Mouse (Mus musculus): ENCODE measurements at regions not wholly inside any gene's neighbourhood (a gene's known extent, or its start where the extent isn't known, plus 50 kb on each side); places are given as distances from the start of the nearest gene placed in this dataset.

DNA sequence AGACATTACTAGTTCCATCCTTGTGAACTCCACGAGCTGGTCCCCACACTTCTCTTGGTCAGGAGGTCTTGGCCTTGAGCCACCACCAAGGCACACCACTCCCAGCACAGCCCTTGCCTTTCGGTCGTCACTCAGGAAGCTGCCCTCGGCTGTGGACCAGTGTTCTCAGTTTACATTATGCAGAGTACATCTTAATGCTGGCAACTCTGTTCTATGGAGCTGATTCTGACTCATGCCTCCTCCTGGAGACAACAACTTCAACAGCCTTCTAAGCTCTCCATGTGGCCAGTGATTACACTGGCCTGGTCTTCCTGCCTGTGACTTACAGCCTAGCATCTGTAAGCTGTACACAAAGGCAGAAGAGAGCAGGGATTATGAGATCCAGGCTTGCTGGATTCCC lies 272.2 kb upstream of the Eef2kmt start:
- Histone ChIP-seq H3K4me2 (ENCODE audit: low read depth, severe bottlenecking) (no peak overlapping the region), H3K27me3 (ENCODE audit: control insufficient read depth, insufficient read depth, low read length) (no peaks in the 10 kb centered on the region), H3K9me3 (ENCODE audit: control insufficient read depth, low read length) (no peaks in the 10 kb centered on the region), H3K36me3 (ENCODE audit: control insufficient read depth, insufficient read depth, low read length) (no peaks in the 10 kb centered on the region), H3K4me3 (ENCODE audit: low read depth, low read length) (no peak overlapping the region), H3K4me1 (ENCODE audit: control insufficient read depth, insufficient read depth, low read length) (no peaks in the 10 kb centered on the region), H3K27ac (replicated peaks; ENCODE audit: low read depth, low read length) (no peak overlapping the region), H3K9ac (ENCODE audit: low read length) (no peak overlapping the region)
- 55% methylated on average over 4 of the region's 4 CpGs for WGBS
- ATAC-seq (ENCODE audit: insufficient number of reproducible peaks, low FRiP score, low TSS enrichment, low read depth) (no peak), DNase-seq (ENCODE audit: low spot score) (no peak)

DNA sequence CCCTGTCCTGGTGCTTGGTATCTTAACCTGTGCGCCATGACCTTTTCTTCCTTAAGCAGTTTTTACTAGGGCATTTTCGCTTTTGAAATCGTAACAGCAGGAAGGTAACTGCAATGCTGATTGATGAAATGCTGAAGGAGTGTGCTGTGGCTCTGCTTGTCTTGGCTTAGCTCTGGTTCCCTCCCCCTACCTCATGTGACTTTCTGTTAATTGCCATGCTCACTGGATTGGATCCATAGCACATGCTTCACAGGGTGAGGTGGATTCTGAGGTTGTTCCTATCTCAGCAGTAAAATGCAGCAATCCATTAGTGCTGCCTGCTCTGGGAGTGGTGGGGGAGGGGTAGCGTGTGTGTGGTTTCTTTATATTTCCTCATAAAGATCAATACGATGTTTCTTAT lies 268.6 kb upstream of the Eef2kmt start:
- DNase-seq (ENCODE audit: low spot score): no peak
- no peak overlapping the region for H3K27ac ChIP-seq (replicated peaks; ENCODE audit: low read depth, low read length)
- H3K9ac ChIP-seq (ENCODE audit: low read length): no peak overlapping the region
- WGBS: 77% methylated on average over 5 of the region's 5 CpGs
- no peak overlapping the region for H3K4me2 ChIP-seq (ENCODE audit: low read depth, severe bottlenecking)
- no peaks in the 10 kb centered on the region for H3K27me3 ChIP-seq (ENCODE audit: control insufficient read depth, insufficient read depth, low read length)
- H3K4me3 ChIP-seq (ENCODE audit: low read depth, low read length): no peak overlapping the region
- H3K36me3 ChIP-seq (ENCODE audit: control insufficient read depth, insufficient read depth, low read length): no peaks in the 10 kb centered on the region
- no peaks in the 10 kb centered on the region; the same call in 1 of the 2 replicates for H3K9me3 ChIP-seq (ENCODE audit: control insufficient read depth, low read length)
- no peaks in the 10 kb centered on the region for H3K4me1 ChIP-seq (ENCODE audit: control insufficient read depth, insufficient read depth, low read length)
- no peak for ATAC-seq (ENCODE audit: insufficient number of reproducible peaks, low FRiP score, low TSS enrichment, low read depth)

DNA sequence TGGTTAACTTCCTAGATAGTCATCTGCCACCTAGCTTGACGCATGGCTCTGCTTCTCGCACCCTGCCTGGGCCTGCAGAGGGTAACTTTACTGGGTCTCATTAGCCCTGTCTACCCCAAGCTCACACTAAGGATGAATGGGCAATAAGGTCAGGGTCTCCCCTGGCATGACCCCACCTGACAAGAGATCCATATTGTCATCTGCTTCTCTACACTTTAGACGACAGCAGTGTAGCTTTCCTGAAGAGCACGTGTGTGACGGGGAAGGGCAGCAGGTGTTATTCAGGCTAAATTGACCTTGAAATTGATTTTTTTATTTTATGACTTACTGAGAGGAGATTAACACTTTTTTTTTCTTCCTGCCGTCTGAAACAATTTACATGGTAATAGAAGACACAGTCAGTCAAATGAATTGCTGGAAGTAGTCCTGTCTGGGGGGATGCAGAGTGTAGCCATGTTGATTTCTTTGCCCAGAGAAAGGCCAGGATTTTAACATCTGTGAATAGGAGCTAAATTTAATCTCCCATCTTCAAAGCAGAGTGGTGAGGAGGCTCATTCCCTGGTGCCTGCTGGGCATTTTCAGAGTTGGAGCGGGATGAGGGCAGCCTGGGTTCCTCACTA lies 267.7 kb upstream of the Eef2kmt start:
- 55% methylated on average over 7 of the region's 7 CpGs for WGBS
- no peaks in the 10 kb centered on the region for H3K27me3 ChIP-seq (ENCODE audit: control insufficient read depth, insufficient read depth, low read length)
- no peak overlapping the region for H3K4me3 ChIP-seq (ENCODE audit: low read depth, low read length)
- H3K36me3 ChIP-seq (ENCODE audit: control insufficient read depth, insufficient read depth, low read length): no peaks in the 10 kb centered on the region
- H3K4me1 ChIP-seq (ENCODE audit: control insufficient read depth, insufficient read depth, low read length): no peaks in the 10 kb centered on the region
- no peak overlapping the region for H3K9ac ChIP-seq (ENCODE audit: low read length)
- DNase-seq (ENCODE audit: low spot score) (no peak), ATAC-seq (ENCODE audit: insufficient number of reproducible peaks, low FRiP score, low TSS enrichment, low read depth) (no peak)
- no peaks in the 10 kb centered on the region; the same call in 1 of the 2 replicates for H3K9me3 ChIP-seq (ENCODE audit: control insufficient read depth, low read length)
- H3K4me2 ChIP-seq (ENCODE audit: low read depth, severe bottlenecking): no peak overlapping the region
- no peak overlapping the region for H3K27ac ChIP-seq (replicated peaks; ENCODE audit: low read depth, low read length)

DNA sequence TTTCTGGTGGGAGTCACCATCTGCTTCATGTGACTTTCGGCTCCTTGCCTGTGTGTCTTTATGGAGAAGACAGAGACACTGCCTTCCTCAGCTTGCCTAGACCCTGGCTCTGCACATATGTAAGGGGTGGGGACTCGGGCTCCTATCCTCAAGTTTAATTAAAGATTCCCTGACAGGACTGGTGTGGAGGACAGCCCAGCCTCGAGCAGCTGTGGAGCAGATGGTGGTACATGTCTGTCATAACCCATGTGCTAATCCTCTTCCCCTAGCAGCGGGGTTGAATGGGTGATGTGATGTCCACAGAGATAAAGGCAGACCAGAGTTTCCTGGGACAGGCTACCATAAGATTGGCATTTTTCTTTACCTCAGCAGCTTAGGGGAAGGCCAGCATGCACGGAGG lies 262.0 kb upstream of the Eef2kmt start:
- no peak overlapping the region for H3K27ac ChIP-seq (replicated peaks; ENCODE audit: low read depth, low read length)
- H3K4me1 ChIP-seq (ENCODE audit: control insufficient read depth, insufficient read depth, low read length): no peaks in the 10 kb centered on the region
- H3K4me3 ChIP-seq (ENCODE audit: low read depth, low read length): no peak overlapping the region
- no peak overlapping the region for H3K9ac ChIP-seq (ENCODE audit: low read length)
- H3K9me3 ChIP-seq (ENCODE audit: control insufficient read depth, low read length): no peaks in the 10 kb centered on the region; the same call in 1 of the 2 replicates
- no peaks in the 10 kb centered on the region for H3K27me3 ChIP-seq (ENCODE audit: control insufficient read depth, insufficient read depth, low read length)
- no peak overlapping the region for H3K4me2 ChIP-seq (ENCODE audit: low read depth, severe bottlenecking)
- ATAC-seq (ENCODE audit: insufficient number of reproducible peaks, low FRiP score, low TSS enrichment, low read depth): no peak
- WGBS: 64% methylated on average over 5 of the region's 5 CpGs
- no peaks in the 10 kb centered on the region for H3K36me3 ChIP-seq (ENCODE audit: control insufficient read depth, insufficient read depth, low read length)
- no peak for DNase-seq (ENCODE audit: low spot score)

DNA sequence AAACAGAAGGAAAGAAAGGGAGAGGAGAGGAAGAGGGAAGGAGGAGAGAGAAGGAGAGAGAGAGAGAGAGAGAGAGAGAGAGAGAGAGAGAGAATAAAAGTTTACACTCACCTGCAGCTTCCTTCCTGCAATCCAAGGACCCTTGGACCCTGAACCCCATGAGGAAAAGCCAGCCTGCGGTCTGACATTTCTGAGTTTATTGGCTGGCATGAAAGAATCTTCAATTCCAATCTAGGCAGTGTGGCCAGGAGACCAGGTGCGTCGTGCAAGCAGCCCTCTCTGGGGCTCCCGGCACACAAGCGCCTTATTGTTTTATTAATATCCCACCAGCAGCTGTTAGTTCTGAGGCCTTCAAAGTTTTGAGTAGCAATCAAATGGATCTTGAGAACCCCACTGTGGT lies 260.1 kb upstream of the Eef2kmt start:
- WGBS: 78% methylated on average over 5 of the region's 5 CpGs
- no peak overlapping the region for H3K4me3 ChIP-seq (ENCODE audit: low read depth, low read length)
- H3K36me3 ChIP-seq (ENCODE audit: control insufficient read depth, insufficient read depth, low read length): no peaks in the 10 kb centered on the region
- H3K4me1 ChIP-seq (ENCODE audit: control insufficient read depth, insufficient read depth, low read length): no peaks in the 10 kb centered on the region
- H3K27ac ChIP-seq (replicated peaks; ENCODE audit: low read depth, low read length): no peak overlapping the region
- H3K9ac ChIP-seq (ENCODE audit: low read length): no peak overlapping the region
- no peak for DNase-seq (ENCODE audit: low spot score)
- no peak overlapping the region for H3K4me2 ChIP-seq (ENCODE audit: low read depth, severe bottlenecking)
- no peaks in the 10 kb centered on the region; the same call in 1 of the 2 replicates for H3K9me3 ChIP-seq (ENCODE audit: control insufficient read depth, low read length)
- H3K27me3 ChIP-seq (ENCODE audit: control insufficient read depth, insufficient read depth, low read length): no peaks in the 10 kb centered on the region
- ATAC-seq (ENCODE audit: insufficient number of reproducible peaks, low FRiP score, low TSS enrichment, low read depth): no peak

DNA sequence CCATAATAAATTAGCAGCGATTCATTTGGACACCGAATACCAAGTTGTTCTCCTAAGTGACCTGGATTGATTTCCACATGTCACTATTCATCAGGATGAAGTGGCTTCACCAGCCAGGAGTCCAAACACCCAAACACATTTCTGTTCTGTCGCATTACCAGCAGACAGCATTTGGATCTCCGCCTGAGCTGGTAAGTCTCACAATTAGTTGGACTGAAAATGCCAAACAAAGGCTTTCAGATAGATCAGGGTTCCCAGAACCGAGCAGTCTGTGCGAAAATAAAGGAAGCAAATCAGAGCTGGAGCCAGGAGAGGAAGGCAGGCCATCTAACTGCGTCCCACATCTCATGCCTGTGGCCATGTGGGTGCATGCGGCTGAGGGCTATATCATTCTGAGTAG lies 251.5 kb upstream of the Eef2kmt start:
- Histone ChIP-seq H3K27ac (replicated peaks; ENCODE audit: low read depth, low read length) (no peak overlapping the region), H3K9ac (ENCODE audit: low read length) (no peak overlapping the region), H3K4me1 (ENCODE audit: control insufficient read depth, insufficient read depth, low read length) (no peaks in the 10 kb centered on the region), H3K27me3 (ENCODE audit: control insufficient read depth, insufficient read depth, low read length) (no peaks in the 10 kb centered on the region), H3K4me3 (ENCODE audit: low read depth, low read length) (no peak overlapping the region), H3K36me3 (ENCODE audit: control insufficient read depth, insufficient read depth, low read length) (no peaks in the 10 kb centered on the region), H3K9me3 (ENCODE audit: control insufficient read depth, low read length) (no peaks in the 10 kb centered on the region), H3K4me2 (ENCODE audit: low read depth, severe bottlenecking) (no peak overlapping the region)
- ATAC-seq (ENCODE audit: insufficient number of reproducible peaks, low FRiP score, low TSS enrichment, low read depth) (no peak), DNase-seq (ENCODE audit: low spot score) (no peak)
- 86% methylated on average over 8 of the region's 8 CpGs for WGBS

DNA sequence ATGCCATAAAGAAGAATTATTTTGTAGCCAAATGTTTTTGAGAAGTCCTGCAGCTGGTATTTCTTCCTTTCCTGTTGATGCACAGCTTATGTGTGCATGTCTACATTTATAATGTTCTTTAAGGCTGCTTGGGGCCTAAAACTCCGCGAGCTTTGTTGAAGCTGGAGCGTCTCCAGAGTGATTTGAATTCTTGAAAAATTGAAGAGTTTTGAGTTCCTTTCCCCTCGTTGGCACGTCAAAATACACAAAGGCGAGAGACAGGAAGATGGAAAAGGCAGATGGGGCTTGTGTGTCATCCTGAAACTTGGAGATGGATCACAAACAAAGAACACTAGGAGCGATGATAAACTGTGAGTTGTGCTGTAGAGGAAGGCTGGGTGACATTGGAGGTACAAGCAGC lies 246.2 kb upstream of the Eef2kmt start:
- no peak for ATAC-seq (ENCODE audit: insufficient number of reproducible peaks, low FRiP score, low TSS enrichment, low read depth)
- Histone ChIP-seq H3K36me3 (ENCODE audit: control insufficient read depth, insufficient read depth, low read length) (no peaks in the 10 kb centered on the region), H3K27me3 (ENCODE audit: control insufficient read depth, insufficient read depth, low read length) (no peaks in the 10 kb centered on the region), H3K27ac (replicated peaks; ENCODE audit: low read depth, low read length) (no peak overlapping the region), H3K4me1 (ENCODE audit: control insufficient read depth, insufficient read depth, low read length) (no peaks in the 10 kb centered on the region), H3K9me3 (ENCODE audit: control insufficient read depth, low read length) (no peaks in the 10 kb centered on the region), H3K4me3 (ENCODE audit: low read depth, low read length) (no peak overlapping the region), H3K9ac (ENCODE audit: low read length) (no peak overlapping the region), H3K4me2 (ENCODE audit: low read depth, severe bottlenecking) (no peak overlapping the region)
- no peak for DNase-seq (ENCODE audit: low spot score)
- 91% methylated on average over 7 of the region's 7 CpGs for WGBS

DNA sequence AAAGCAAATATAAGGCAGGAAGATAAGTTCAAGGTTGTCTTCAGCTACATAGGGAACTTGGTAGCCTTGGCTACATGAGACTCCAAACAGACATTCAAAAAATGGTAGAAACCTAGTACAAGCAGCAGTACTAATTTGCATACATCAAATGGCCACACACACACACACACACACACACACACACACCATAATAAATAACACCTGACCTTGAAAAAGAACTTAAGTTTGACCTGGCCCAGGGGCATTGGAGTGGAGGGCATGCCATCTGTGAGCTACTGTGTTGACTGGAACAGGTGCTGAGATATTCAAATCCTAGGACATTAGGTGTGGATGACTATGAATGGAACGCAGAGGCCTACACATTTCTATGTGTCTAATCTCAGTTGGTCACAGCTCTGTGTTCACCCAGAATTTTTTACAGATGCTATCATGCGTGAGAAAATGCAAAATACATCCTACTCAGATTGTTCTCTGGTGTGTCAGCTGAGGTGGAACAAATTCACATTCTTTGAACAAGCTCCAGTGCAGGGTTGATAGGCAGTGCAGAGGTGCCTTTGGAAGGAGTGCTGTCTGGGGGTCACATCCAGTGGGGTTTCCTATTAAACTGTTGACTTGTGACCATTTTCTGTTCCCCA lies 240.4 kb upstream of the Eef2kmt start:
- no peaks in the 10 kb centered on the region for H3K36me3 ChIP-seq (ENCODE audit: control insufficient read depth, insufficient read depth, low read length)
- no peak overlapping the region for H3K4me2 ChIP-seq (ENCODE audit: low read depth, severe bottlenecking)
- no peaks in the 10 kb centered on the region for H3K9me3 ChIP-seq (ENCODE audit: control insufficient read depth, low read length)
- DNase-seq (ENCODE audit: low spot score) (no peak), ATAC-seq (ENCODE audit: insufficient number of reproducible peaks, low FRiP score, low TSS enrichment, low read depth) (no peak)
- H3K4me3 ChIP-seq (ENCODE audit: low read depth, low read length): no peak overlapping the region
- no peaks in the 10 kb centered on the region for H3K27me3 ChIP-seq (ENCODE audit: control insufficient read depth, insufficient read depth, low read length)
- H3K9ac ChIP-seq (ENCODE audit: low read length): no peak overlapping the region
- H3K4me1 ChIP-seq (ENCODE audit: control insufficient read depth, insufficient read depth, low read length): no peaks in the 10 kb centered on the region
- no peak overlapping the region for H3K27ac ChIP-seq (replicated peaks; ENCODE audit: low read depth, low read length)
- 85% methylated on average over 2 of the region's 2 CpGs for WGBS

DNA sequence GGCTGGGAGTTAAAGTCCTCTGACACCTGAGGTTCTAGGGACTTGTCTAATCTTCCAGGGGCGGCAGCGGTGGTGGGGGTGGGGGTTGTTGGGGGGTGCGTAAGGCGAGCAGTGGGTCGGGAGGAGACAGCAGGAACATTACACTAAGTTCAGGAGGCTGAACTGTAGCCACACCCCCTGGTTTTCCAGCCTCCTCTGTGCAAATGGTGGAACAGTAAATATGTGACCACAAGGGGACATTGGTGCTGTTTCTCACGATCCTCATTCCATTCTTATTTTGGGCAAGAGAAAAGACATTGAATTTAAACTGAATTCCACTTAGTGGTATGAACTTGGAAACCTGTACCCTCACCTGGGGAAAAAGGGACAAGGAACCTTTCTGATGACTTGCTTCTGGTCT lies 237.6 kb upstream of the Eef2kmt start:
- Histone ChIP-seq H3K9me3 (ENCODE audit: control insufficient read depth, low read length) (no peaks in the 10 kb centered on the region), H3K4me1 (ENCODE audit: control insufficient read depth, insufficient read depth, low read length) (no peaks in the 10 kb centered on the region), H3K36me3 (ENCODE audit: control insufficient read depth, insufficient read depth, low read length) (no peaks in the 10 kb centered on the region), H3K4me3 (ENCODE audit: low read depth, low read length) (no peak overlapping the region), H3K27me3 (ENCODE audit: control insufficient read depth, insufficient read depth, low read length) (no peaks in the 10 kb centered on the region), H3K27ac (replicated peaks; ENCODE audit: low read depth, low read length) (no peak overlapping the region), H3K9ac (ENCODE audit: low read length) (no peak overlapping the region), H3K4me2 (ENCODE audit: low read depth, severe bottlenecking) (no peak overlapping the region)
- WGBS: 19% methylated on average over 6 of the region's 6 CpGs
- ATAC-seq (ENCODE audit: insufficient number of reproducible peaks, low FRiP score, low TSS enrichment, low read depth): no peak
- DNase-seq (ENCODE audit: low spot score): no peak
